Mouse (Mus musculus): ENCODE results near the gene Rpl3. TPM values are rescaled to one million over a fixed set of nuclear protein-coding genes. Genes with fewer than 3 reads are reported as not detected.
A peak's percentile ranks its signal among the peaks of the same experiment; 100 is the strongest.

Rpl3 gene
- polyA plus RNA-seq, 1 experiment, result 680 TPM

- TF ChIP-seq POLR2A (IDR thresholded peaks at IDR 0.05; ENCODE audit: extremely low read depth, insufficient read depth, low read length) (no peak), CTCF (IDR thresholded peaks at IDR 0.05; ENCODE audit: extremely low read depth, insufficient read depth, low read length) (no peak)
- H3K27ac ChIP-seq (ENCODE audit: insufficient read depth, low read length), result no peak overlapping the region
- H3K4me3 ChIP-seq (ENCODE audit: insufficient read depth, low read length), result no peak overlapping the region
- no peaks in the 10 kb centered on the region for H3K4me1 ChIP-seq (ENCODE audit: control insufficient read depth, insufficient read depth, low read length)
These were observed 16.9 kb downstream of the Rpl3 start for GRCm38 (mm10) chr15:80074663-80075373.

- H3K4me1 ChIP-seq (ENCODE audit: control insufficient read depth, insufficient read depth, low read length), result no peaks in the 10 kb centered on the region
- TF ChIP-seq POLR2A (IDR thresholded peaks at IDR 0.05; ENCODE audit: extremely low read depth, insufficient read depth, low read length) (no peak), CTCF (IDR thresholded peaks at IDR 0.05; ENCODE audit: extremely low read depth, insufficient read depth, low read length) (no peak)
- H3K27ac ChIP-seq (ENCODE audit: insufficient read depth, low read length), result no peak overlapping the region
- H3K4me3 ChIP-seq (ENCODE audit: insufficient read depth, low read length), result no peak overlapping the region
These were observed 18.4 kb downstream of the Rpl3 start for GRCm38 (mm10) chr15:80073256-80073621.

GRCm38 (mm10) chr15:80072579-80073255 lies 19.0 kb downstream of the Rpl3 start:
- TF ChIP-seq POLR2A (IDR thresholded peaks at IDR 0.05; ENCODE audit: extremely low read depth, insufficient read depth, low read length) (no peak), CTCF (IDR thresholded peaks at IDR 0.05; ENCODE audit: extremely low read depth, insufficient read depth, low read length) (no peak)
- no peaks in the 10 kb centered on the region for H3K4me1 ChIP-seq (ENCODE audit: control insufficient read depth, insufficient read depth, low read length)

GRCm38 (mm10) chr15:80071951-80072437 lies 19.7 kb downstream of the Rpl3 start:
- TF ChIP-seq POLR2A (IDR thresholded peaks at IDR 0.05; ENCODE audit: extremely low read depth, insufficient read depth, low read length) (no peak), CTCF (IDR thresholded peaks at IDR 0.05; ENCODE audit: extremely low read depth, insufficient read depth, low read length) (no peak)
- H3K27ac ChIP-seq (ENCODE audit: insufficient read depth, low read length), result no peak overlapping the region
- H3K4me3 ChIP-seq (ENCODE audit: insufficient read depth, low read length), result no peak overlapping the region
- H3K4me1 ChIP-seq (ENCODE audit: control insufficient read depth, insufficient read depth, low read length), result no peaks in the 10 kb centered on the region

More at GRCm38 (mm10) chr15:80072579-80073255, 19.0 kb downstream of the Rpl3 start:
- Histone ChIP-seq H3K4me3 (ENCODE audit: insufficient read depth, low read length) (no peak overlapping the region), H3K27ac (ENCODE audit: insufficient read depth, low read length) (no peak overlapping the region)

- no peak overlapping the region for H3K4me3 ChIP-seq (ENCODE audit: insufficient read depth, low read length)
- TF ChIP-seq POLR2A (IDR thresholded peaks at IDR 0.05; ENCODE audit: extremely low read depth, insufficient read depth, low read length), result no peak
- no peak for TF ChIP-seq CTCF (IDR thresholded peaks at IDR 0.05; ENCODE audit: extremely low read depth, insufficient read depth, low read length)
- no peaks in the 10 kb centered on the region for H3K4me1 ChIP-seq (ENCODE audit: control insufficient read depth, insufficient read depth, low read length)
- no peak overlapping the region for H3K27ac ChIP-seq (ENCODE audit: insufficient read depth, low read length)
These were observed 21.5 kb downstream of the Rpl3 start for GRCm38 (mm10) chr15:80070095-80070644.

GRCm38 (mm10) chr15:80069171-80069570 lies 22.5 kb downstream of the Rpl3 start:
- Histone ChIP-seq H3K4me3 (ENCODE audit: insufficient read depth, low read length) (no peak overlapping the region), H3K4me1 (ENCODE audit: control insufficient read depth, insufficient read depth, low read length) (no peaks in the 10 kb centered on the region), H3K27ac (ENCODE audit: insufficient read depth, low read length) (no peak overlapping the region)
- TF ChIP-seq POLR2A (IDR thresholded peaks at IDR 0.05; ENCODE audit: extremely low read depth, insufficient read depth, low read length), result no peak
- TF ChIP-seq CTCF (IDR thresholded peaks at IDR 0.05; ENCODE audit: extremely low read depth, insufficient read depth, low read length), result no peak

- Histone ChIP-seq H3K27ac (ENCODE audit: insufficient read depth, low read length) (no peak overlapping the region), H3K4me1 (ENCODE audit: control insufficient read depth, insufficient read depth, low read length) (peaks cover 2% of the 10 kb centered on the region; the same call in 1 of the 2 replicates), H3K4me3 (ENCODE audit: insufficient read depth, low read length) (no peak overlapping the region)
- peak; percentile 35; the same call in 1 of the 2 replicates for TF ChIP-seq CTCF (IDR thresholded peaks at IDR 0.05; ENCODE audit: extremely low read depth, insufficient read depth, low read length)
- no peak for TF ChIP-seq POLR2A (IDR thresholded peaks at IDR 0.05; ENCODE audit: extremely low read depth, insufficient read depth, low read length)
These were observed 25.1 kb downstream of the Rpl3 start for GRCm38 (mm10) chr15:80066538-80066937.

- H3K4me1 ChIP-seq (ENCODE audit: control insufficient read depth, insufficient read depth, low read length), result peaks cover 2% of the 10 kb centered on the region; the same call in 1 of the 2 replicates
- no peak overlapping the region for H3K4me3 ChIP-seq (ENCODE audit: insufficient read depth, low read length)
- no peak overlapping the region for H3K27ac ChIP-seq (ENCODE audit: insufficient read depth, low read length)
- TF ChIP-seq CTCF (IDR thresholded peaks at IDR 0.05; ENCODE audit: extremely low read depth, insufficient read depth, low read length), result peak; percentile 31
- TF ChIP-seq POLR2A (IDR thresholded peaks at IDR 0.05; ENCODE audit: extremely low read depth, insufficient read depth, low read length), result no peak
These were observed 26.3 kb downstream of the Rpl3 start for GRCm38 (mm10) chr15:80065414-80065813.

- H3K27ac ChIP-seq (ENCODE audit: insufficient read depth, low read length), result no peak overlapping the region
- H3K4me3 ChIP-seq (ENCODE audit: insufficient read depth, low read length), result no peak overlapping the region
- peaks cover 2% of the 10 kb centered on the region; the same call in 1 of the 2 replicates for H3K4me1 ChIP-seq (ENCODE audit: control insufficient read depth, insufficient read depth, low read length)
- no peak for TF ChIP-seq CTCF (IDR thresholded peaks at IDR 0.05; ENCODE audit: extremely low read depth, insufficient read depth, low read length)
- no peak for TF ChIP-seq POLR2A (IDR thresholded peaks at IDR 0.05; ENCODE audit: extremely low read depth, insufficient read depth, low read length)
These were observed 26.7 kb downstream of the Rpl3 start for GRCm38 (mm10) chr15:80064965-80065364.
